Mouse (Mus musculus) cerebellum, postnatal 10 days (tissue): ENCODE data around the gene Akap13.

Experiments used
- DNase-seq, 2 experiments: peaks; one replicate each; pipeline ENCODE4 v3.0.0; 2021; ENCODE audit warnings: mixed read lengths in 2 of 2

Akap13 gene

DNA sequence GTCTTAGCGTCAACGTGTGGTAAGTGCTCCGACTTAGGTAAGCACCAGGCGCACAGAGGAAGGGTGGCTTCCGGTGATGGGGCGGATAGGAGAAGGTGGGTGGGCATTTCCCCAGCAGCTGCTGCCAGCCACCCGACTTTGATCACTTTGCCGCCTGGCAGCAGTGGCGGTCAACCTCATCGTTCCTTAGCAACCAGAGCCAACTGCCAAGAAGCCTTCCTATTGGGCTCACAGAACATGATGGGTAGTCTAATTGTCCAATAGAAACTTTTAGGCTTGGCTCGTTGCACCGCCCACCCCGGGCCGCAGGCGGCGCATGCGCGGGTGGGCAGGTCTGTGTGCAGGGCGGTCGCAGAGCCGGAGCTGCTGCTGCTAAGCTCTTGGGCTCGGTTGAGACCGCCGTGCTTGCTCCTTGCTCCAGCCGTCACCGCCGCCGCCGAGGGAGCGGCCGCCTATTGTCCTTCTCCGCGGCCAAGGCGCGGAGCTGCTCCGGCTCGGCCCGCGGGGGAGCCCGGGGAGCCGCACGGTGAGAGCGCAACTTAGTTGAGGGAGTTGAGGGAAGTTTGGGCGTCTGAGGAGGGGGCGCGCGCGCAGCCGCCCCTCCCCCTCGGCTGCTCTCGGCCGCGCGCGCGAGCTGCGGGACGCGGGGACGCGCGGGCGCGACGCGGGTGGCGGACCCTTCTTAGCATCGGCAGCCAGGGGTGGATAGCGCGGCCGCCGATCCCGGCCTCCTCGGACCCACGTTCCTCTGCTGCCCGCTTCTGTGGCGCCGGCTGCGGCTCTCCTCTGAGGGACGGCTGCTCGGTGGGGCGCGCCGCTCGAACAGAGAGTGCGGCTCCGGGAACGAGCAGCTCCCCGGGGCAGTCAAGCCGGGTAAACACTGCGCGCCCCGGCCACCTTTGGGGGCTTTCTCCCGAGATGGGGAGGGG, at the start of gene Akap13:
Akap13 (plus strand) TSS at position 312 of the 929 bp plus-strand sequence.
- DNase-seq = peak; percentile 97 to 98

DNA sequence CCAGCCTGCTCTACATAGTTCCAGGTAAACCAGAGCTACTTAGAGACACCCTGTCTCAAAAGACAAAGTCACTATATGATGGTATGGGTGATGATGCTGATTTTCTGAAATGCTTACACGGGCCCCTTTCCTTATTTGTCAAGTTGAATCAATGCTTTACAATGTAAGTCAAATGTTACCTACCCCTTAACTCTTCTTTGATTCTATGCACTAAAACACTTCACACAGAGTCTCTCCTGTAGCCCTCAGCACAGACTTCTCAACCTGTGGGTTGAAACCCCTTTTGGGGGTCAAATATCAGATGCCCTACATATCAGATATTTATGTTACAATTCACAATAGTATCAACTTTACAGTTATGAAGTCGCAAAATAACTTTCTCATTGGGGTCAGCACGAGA, 44.7 kb upstream of the Akap13 start:
- no peak for DNase-seq

DNA sequence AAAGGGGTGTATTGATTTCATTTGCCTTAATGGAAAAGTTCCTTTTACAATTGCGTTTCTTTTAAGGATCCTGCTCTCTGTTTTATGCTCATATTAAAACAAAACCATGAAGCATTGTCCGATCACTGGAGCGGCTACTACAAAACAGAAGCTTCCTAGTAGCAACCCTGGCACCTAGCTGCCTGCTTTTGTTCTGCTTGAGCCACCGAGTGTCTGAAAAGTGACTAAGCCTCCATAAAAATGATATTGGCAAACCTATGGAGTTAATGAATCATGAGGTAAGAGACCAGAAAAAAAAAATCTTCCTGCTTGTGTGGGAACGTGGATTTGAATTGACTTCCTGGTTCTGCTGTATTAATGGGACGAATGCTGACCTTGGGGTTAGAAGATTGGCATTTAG, 44.1 kb upstream of the Akap13 start:
- DNase-seq = no peak

DNA sequence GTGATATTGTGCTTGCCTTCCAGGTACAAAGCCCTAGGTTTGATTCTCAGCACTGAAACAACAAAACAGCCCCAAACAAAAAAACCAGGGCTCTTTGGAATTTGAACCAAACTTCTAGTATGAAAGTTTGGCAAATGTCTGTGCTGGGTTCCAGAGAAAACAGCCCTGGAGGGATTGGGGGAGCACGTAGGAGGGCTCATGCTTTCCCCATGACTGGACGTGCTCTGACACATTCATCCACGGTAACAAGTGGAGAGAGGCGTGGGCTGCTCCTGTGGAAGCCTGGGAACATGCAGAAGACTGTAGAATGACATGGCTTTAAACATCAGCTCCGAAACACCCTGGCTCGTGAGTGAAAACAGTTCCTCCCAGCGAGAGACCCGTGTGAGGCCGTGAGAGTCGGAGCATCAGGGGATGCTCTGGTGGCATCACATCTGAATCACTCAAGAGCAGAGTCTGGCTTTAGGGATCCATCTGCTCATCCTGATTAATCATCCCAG, 43.3 kb upstream of the Akap13 start:
- no peak for DNase-seq

DNA sequence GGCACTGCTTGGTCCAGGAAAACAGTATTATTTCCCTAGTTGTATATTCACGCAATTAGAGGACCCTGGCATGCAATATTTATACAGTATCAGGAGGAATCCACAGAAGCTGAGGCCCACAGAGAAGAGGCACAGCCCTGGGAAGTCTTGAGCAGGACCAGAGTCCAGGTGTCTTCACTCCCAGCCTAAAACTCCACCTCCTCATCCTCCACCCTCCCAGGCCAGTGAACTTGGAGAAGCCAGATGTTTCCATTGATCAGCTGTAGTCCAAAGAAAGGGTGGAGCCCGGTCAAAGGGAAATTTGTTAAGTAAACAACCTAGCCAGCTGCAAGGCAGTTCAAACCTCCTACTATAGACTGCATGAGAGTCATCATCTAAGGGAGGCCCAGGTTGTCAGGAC, 42.8 kb upstream of the Akap13 start:
- no peak for DNase-seq

DNA sequence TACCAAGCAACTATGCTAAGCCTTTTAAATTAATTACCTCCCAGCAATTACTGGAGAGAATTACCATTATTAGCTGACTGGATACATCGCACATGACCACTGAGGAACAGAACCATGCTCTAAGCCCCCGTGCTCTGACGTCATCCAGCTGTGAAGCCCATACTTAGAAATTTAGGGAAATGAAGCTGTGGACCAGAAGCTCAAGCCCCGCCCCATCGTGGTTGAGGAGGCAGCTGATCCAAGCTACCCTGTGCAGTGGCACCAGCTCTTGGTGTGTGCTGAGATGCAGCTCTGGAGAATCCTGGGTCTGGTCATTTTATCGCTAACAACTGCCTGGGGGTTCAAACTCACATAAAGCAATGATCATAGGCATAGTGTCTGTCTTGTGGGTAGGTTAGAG, 41.4 kb upstream of the Akap13 start:
- no peak for DNase-seq

DNA sequence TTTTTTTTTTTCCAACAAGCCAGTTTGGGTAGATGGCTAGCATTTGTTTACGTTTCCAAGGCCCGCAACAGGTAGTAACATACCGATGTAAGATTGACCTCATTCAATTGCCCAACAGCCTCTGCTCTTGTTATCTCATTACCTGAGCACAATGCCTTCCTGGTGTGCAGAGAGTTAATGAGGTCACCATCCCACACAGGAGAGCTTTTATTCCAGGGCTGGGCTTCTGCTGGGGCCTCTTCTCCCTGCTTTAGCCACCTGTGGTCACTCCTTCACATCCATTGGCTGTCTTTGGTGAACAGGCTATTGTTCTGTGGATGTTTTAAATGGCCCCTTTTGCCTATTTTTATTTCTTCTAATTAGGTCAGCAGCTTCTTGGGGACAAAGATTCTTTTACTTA, 41.0 kb upstream of the Akap13 start:
- no peak for DNase-seq

DNA sequence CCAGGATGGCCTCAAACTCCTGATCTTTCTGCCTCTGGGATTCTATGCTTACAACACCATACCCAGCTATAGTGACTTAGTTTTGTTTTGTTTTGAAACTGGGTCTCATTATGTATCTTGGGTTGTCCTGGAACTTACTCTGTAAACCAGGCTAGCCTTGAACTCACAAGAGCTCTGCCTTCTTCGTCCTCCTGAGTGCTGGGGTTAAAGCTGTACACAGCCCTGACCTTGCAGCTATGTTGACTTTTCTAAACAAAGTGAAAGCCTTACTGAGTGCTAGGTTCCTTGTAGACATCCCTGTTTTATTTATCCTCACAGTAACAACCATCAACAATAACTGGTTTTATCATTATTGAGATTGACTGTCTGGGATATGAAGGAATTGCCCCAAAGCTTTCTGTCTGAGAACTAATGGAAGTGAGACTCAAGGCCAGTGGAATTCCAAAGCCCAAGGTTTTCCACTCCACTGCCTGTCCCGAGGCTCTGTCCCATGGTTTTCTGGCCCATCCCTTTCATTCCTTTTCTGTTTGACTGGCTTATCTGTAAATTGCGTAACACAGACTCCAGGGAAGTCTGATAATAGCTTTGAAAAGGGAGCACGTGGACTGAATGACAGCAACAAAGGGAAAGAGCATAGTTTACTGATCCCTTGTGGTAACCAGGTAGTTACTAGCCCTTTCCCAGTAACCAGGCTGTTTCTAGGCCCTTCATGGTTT, 40.0 kb upstream of the Akap13 start:
- DNase-seq = no peak

DNA sequence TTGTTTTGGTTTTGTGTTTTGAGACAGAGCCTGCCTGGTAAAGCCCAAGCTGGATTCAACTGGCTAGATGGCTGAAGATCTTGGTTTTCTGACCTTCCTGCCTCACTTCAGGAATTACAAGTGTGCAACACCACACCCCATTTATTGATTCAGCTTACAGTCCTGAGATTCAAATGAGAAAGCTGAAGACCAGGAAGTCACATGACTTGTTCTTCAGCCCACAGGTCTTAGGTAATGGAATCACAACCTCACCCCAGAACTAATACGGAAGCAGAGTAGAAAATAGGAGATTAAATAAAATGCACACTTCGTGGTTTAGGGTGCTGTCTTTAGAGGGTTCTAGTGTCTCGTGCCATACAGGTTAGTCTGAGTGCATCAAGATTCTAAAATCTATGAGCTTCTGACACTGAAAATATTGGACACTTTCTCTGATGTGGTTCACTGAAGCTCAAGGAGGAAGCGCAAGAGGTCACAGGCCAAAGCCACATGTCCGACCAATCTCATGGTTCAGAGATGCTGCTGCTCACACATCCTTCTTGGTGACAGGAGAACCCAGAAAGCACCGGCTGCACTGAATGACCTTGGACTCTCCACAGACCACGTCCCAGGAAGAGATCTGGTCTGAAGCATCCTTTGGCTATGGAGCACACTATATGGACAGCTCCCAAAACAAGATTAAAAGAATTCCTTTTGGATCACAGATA, 39.3 kb upstream of the Akap13 start:
- DNase-seq = no peak

DNA sequence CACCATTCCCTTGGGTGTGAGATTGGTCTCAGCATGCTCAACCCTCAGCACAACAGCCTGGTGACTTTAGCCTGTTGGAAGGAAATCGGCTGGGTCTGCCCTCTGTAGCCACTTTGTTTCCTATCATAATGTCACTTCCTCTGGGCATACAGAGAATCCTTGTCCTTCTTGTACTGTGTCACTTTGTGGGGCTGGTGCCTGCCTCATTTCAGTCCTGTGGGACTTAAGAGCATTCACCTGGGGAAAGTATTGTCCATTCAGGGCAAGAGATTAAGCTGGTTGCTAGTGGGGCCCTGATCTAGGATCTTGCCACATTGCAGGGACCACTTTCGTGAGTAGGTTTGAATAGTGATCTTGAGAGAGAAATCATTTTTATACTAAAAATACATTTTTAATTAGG, 34.4 kb upstream of the Akap13 start:
- DNase-seq = no peak

DNA sequence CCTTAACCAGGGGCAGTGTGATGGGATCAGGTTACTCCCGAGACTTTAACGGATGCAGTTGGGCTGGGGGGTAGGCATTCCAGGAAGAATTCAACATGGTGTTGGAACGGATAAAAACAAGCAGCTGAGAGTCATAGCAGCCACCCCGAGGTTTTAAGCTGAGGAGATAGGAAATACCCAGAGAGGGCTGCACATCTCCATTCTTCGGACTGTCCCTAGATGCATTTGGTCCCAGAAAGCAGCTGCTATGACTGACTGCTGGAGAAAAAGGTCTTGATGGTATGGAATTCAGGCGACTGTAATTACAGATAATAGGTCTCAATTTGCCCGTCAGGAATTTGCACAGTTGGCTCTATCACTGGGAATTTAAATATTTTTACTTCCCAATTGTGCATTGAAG, 31.2 kb upstream of the Akap13 start:
- DNase-seq = no peak

DNA sequence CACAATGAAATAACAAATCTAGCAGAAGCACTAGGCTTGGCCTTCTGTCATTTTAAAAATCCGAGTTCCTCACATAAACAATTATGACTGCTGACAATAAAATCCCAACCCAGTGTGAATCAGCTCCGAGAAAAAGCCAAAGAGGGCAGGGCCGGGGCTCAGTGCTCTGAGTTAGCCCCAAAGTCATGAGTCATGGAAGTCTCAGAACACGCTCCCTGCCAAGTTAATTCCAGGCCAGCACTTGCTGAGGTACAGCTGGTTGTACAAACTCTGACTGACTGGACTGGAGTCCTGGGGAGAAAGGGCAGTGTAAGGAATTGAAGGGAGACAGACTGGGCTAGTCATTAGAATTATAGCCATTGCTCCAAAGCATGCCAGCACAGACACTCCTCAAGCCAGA, 28.0 kb upstream of the Akap13 start:
- DNase-seq = peak; percentile 15 to 39

DNA sequence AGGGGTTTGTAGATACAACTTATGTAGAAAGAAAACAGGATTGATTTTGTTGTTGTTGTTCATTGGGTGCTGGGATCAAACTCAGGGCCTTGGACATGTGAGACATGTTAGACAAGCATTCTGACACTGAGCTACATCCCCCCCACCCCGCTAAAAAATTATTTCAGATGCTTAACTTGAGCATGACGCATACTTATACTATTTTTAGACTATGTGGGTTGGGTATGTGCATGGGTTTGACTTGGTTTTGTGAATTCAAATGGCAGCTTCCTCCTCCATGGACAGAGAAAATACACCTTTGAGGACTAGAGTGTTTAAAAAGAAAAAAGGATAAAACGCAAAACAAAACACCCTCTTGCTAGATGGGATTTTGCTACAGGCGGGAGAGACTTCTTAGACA, 26.4 kb upstream of the Akap13 start:
- DNase-seq = no peak

DNA sequence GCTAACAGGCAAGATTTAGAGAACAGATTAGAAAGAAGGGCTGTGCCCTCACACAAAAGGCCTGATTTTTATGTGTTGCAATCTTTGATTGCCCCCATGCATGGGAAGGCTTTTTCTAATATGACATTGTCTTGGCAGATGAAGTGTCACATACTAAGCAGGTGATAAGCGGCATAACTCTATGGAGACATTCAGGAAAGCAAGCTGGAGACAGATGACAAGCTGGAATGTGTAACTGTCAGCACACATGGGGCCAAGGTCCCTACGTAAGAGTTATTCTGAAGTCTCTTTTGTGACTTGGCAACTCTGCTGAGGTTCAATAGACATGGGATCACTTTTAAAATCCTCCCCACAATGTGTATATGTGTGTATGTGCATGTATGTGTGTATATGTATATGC, 24.8 kb upstream of the Akap13 start:
- DNase-seq = no peak

DNA sequence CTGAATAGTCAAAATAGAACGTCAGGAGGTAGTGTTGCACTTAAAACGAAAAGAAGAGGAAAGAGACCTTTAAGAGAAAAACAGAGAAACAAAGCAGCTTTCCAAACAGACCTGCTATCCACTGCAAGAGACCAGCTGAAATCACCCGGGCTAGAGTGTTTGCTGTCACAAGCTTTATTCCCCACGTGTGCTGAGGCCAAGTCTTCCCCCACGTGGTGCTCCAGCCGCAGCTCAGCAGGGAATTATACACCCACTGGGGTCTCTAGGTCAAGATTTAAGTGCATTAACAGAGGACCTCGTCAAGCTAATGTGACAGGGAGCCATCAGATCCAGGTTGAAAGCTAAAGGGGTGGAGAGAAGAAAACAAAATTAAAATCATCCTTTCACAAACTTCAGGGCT, 24.3 kb upstream of the Akap13 start:
- no peak for DNase-seq

DNA sequence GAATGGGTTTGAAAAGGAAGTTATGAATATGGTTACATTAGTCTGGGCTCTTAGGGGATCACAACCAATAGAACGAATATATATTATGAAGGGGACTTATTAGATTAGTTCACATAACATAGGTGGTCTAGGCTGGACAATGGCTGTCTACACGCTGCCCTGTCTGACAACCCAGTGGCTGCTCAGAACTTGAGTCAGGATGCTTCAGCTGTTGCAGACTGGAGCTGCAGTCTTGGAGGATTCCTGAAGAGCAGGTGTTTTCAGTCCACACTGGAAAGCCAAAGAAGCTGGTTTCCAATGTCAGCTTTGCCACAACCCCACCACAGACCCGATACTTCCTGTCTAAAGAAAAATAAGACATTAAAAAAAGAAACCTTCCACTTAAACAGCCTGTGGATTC, 23.3 kb upstream of the Akap13 start:
- no peak for DNase-seq

DNA sequence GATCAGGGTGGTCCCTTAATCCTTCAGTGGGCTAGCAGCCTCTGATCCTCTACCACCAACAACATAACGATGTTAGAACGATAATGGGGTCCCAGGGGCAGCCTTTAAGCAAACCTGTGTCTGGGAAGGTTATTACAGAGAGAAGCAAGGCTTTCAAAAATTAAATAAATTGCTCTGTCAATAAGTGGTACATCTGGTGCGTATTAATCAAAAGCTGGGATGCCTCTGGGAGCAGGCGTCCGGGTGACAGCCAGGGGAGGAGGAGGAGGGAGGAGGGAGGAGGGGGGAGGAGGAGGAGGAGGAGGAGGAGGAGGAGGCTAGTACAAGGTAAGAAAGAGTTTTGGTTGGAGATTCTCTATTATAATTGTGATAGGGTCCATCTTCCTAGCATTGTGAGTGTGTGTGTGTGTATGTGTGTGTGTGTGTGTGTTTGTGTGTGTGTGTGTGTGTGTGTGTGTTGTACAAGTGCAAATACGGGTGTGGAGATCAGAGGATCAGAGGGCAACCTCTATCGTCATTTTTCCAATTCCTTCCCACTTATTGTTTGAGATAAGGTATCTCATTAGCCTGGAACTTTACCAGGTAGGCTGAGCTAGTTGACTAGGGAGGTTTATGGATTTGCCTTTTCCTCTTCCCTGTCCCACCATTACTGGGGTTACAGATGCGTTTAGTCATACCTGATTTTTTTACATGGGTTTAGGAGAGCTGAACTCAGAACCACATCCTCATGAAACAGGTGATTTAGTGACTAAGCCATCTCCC, 18.7 kb upstream of the Akap13 start:
- no peak for DNase-seq

DNA sequence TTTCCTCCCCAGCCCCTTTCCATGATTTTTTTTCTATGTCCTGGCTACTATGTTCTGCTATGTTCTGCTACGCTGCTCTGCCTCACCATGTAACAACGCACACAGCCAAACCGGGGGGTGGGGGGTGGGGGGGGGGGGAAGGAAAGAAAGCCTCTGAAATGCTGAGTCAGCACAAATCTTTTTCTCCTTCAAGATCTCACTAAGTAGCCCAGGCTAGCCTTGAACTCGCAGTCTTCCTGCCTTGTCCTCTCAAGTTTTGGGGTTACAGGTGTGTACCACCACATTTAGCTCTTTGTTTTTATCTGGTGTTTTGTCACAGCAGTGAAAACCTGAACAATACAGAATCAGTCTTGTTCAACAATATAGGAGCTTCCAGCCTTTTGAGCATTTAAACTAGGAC, 15.8 kb upstream of the Akap13 start:
- DNase-seq = no peak

DNA sequence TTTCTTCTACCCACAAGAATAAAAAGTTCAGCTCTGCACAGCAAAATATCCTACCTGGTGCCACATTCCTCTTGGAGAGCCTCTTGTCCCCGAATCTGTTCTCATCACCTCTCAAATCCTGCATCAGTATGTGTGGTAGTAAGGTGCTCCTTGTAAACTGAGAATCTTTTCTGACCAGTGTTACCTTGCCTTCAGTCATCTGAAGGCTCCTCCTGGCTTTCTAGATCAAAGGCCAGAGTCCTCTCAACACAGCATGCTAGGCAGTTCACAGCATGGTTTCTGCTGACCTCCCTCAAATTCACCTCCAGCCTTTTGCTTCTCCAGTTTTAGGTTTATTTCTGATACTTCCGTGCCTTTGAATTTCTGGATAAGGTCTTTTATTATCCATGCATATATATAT, 15.1 kb upstream of the Akap13 start:
- no peak for DNase-seq

DNA sequence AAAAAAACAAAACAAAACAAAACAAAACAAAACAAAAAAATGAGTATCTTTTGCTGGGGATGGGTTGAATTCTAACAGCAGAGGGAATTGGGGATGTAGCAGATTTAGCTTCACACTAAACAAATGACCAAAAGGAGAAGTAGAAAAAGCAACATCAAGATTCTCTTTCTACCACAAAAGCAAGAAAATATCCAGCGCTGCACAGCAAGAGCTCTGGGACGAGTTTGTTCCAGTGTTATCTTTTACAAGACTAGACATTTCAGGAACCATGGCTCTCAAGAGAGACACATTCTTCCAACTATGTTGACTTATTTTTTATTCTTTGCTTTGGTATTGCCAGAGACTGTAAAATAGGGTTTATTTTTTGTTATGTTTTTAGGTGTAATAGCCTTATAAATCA, 13.4 kb upstream of the Akap13 start:
- no peak for DNase-seq

DNA sequence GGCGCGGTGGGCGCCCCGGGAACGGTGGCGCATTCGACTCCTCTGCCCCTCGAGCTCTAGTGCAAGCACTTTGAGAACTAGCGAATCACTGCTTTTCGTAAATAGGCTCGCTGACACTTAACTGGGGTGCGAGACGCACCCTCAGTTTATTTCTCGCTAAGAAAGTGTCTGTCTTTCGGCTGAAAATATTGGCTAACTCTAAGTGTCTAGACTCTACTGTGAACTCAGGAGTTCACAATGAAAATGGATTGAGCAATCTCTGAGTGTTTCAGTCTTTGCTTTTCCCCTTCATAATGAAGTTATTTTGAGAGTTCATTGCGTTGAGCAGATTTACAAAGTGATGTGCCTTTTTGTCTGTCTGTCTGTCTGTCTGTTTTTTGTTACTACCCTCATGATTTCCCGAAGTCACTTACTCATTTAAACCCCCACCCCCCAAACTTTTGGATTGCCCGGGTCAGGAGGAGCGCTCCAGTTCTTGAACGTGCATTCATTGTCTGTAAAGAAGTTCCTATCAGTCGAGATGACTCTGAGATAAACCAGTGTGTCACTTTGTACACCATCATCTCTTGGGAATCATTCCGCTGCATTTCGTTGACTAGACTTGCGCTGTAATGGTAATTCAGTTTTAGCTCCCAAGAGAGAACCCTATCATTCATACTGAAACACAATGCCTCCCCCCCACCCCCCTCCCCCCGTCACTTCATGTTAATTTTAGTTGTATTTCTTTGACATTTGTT, 986 bp downstream of the Akap13 start:
- DNase-seq = peak; percentile 5 to 21

DNA sequence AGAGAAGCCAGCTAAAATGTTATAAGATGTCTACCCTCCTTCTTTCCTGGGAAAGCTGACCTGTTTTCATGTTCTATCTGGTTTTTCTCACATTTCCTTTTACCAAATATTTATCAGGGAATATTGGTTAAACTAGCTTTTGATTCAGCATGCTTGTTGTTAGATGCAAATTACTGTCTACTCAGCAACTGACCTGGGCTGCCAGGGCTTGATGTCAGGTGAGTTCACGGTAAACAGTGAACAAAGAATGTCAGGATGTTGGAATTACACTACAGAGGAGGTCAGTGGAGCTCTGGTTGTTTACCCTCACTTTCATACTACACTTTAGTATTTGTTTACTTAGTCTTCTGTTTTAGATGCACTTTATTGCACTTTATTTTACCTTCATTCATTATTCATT, 5.0 kb downstream of the Akap13 start:
- no peak for DNase-seq
